Mouse (Mus musculus) lung, postnatal 36 days (tissue): ENCODE measurements around the gene Rnasek.

Experiments used
- DNase-seq: peaks from one replicate; pipeline ENCODE4 v3.0.0; 2022; ENCODE audit warnings: mixed read lengths

The Rnasek gene

DNA sequence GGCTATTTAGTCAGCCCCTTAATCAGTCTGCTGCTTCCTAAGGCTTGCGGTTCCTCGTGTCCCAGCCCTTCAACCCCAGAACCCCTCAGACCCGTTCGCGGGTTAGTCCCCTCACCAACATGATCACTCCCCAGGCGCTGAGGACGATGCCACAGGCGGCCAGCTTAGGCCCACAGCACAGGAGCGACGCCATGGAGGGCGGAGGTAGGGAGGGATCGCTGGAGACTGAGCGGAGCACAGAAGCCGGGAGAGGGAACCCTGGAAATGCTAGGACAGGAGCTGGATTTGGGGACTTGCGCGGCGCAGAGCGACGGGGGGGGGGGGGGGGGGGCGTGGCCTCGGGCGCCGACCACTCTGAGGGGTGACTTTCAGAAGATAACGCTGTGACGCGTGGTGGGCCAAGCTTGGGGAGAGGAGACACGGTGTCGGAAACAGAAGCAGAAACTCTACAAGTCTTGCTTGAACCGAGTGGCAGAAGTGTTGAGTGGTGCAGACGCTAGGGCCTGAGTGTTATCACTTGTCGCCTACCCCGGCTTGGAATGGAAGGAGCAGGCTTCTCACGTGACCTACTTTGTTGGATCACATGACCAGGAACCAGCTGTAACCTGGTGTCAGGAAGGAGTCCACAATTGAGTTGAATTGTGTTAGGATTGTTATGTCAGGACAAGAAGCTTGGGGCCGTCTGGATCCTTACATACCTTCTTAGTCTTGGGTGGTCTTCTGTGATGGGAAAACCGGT is at the start of gene Rnasek, which contains the start of gene Gm21988:
Rnasek (minus strand) TSS at position 302 of the 739 bp plus-strand sequence.
Gm21988 (minus strand) TSS at position 290 of the 739 bp plus-strand sequence.
- peak; percentile 93 for DNase-seq

GRCm38 (mm10) chr11:70289236-70289635 is 49.6 kb upstream of the Rnasek start:
- DNase-seq, result no peak

- DNase-seq, result no peak
Measured at GRCm38 (mm10) chr11:70288102-70288501, 48.5 kb upstream of the Rnasek start.

DNA sequence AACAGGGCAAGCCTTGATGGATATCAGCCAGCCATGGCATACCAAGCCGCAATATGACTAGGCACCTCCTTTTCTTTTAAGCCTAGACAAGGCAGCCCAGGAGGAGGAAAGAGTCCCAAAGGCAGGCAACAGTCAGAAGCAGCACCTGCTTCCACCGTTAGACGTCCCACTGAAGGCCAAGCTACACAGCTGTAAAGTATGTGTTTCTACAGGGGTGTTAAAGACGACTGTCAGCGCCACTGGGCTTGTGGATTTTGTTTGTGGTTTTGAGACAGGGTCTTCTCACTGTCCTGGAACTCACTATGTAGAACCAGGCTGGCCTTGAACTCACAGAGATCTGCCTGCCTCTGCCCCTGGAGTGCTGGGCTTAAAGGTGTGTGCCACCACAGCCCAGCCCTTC is 46.0 kb upstream of the Rnasek start:
- DNase-seq, result no peak

DNA sequence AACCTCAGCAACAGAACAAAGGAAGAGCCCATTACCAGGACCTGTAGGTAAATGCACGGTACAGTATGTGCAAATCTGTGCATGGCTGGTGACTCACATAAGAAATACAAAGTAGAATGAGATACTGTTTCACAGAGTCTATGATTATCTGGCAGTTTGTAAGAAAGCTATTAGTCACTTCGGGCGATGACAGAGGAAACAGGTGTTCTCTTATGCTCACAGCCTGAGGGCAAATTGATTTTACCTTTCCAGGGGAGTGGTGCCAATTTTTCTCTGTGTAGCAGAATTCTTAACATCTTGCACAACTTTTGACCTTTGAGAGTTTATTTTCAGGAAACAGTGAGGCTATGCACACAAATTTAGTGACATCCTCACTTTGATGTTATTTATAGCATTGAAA is 45.1 kb upstream of the Rnasek start:
- no peak for DNase-seq

DNA sequence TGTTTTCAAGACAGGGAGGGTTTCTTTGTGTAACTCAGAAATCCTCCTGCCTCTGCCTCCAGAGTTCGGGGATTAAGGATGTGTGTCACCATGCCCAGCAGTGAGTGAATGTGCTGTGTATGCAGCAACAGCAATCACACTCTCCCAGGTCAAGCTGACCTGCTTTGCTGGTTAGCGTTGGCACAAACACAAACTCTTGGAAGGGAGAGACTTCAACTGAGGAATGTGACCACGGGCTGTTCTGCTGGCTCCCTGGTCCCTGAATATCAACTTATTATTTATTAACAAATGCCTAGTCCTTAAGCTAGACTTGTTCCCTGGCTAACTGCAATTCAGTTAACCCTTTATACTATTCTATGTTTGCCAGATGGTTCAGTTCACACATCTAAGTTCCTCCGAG is 44.0 kb upstream of the Rnasek start:
- no peak for DNase-seq

- DNase-seq, result peak; percentile 85
Measured at GRCm38 (mm10) chr11:70280441-70280840, 40.8 kb upstream of the Rnasek start.

GRCm38 (mm10) chr11:70278961-70279360 is 39.3 kb upstream of the Rnasek start:
- DNase-seq, result no peak

- no peak for DNase-seq
Measured at GRCm38 (mm10) chr11:70271641-70272040, 32.0 kb upstream of the Rnasek start.

DNA sequence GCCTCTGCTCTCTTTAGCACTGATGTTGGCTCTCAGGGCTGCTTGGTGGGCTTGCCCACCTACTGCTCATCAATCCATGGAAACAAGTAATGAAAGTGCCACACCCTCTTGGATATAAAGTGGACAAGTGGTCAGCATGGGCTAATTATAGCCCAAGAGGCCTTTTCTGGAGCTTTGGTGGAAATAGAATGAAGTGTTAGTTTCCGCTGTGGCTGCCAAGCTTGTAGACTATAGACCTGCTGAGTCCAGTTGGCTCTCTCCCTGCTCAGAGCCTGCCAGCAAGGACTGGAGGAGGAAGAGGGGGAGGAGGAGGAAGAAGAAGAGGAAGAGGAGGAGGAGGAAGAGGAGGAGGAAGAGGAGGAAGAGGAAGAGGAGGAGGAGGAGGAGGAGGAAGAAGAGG is 26.8 kb upstream of the Rnasek start:
- DNase-seq, result peak; percentile 50

DNA sequence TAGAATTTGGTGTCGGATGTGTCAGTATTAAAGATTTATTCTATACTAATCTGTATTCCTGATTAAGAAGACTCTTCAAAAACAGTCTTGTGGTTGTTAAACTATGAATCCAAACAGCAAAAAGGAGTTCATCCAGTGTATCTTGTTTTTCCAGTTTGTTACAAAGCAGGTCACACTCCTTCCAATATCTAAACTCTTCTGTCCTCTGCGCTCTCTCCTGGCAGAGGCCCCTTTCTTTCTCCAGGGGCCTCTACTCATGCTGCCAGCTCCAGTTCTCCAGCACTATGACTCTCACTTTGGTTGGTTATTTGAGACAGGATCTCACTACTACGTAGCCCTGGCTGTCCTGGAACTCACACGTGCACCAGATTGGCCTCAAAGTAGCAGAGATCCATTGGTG is 26.2 kb upstream of the Rnasek start:
- DNase-seq, result no peak

- no peak for DNase-seq
Measured at GRCm38 (mm10) chr11:70265252-70265651, 25.6 kb upstream of the Rnasek start.

DNA sequence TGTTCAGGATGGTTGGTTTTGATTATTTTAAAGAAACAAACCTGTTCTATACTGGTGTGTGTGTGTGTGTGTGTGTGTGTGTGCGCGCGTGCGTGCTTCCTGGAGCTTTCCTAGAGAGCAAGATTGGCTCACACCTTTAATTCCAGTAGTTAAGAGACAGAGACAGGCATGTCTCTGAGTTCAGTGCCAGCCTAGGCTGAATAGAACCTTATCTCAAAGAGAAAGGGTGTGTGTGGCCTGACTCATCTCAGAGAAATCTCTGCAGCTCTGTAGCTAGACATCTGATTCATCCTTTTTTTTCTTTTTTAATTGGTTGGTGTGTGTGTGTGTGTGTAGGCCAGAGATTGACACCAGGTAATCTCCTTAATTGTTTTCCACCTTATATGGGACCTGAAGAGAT is 19.4 kb upstream of the Rnasek start:
- DNase-seq, result no peak

- DNase-seq, result peak; percentile 66
Measured at GRCm38 (mm10) chr11:70254931-70255531, 15.4 kb upstream of the Rnasek start, which contains the start of gene Alox12. Gene Alox12, minus strand, starts transcription at chr11:70255353.

GRCm38 (mm10) chr11:70254337-70254736 is 14.7 kb upstream of the Rnasek start:
- DNase-seq, result no peak

GRCm38 (mm10) chr11:70251853-70252252 is 12.2 kb upstream of the Rnasek start:
- DNase-seq, result no peak

DNA sequence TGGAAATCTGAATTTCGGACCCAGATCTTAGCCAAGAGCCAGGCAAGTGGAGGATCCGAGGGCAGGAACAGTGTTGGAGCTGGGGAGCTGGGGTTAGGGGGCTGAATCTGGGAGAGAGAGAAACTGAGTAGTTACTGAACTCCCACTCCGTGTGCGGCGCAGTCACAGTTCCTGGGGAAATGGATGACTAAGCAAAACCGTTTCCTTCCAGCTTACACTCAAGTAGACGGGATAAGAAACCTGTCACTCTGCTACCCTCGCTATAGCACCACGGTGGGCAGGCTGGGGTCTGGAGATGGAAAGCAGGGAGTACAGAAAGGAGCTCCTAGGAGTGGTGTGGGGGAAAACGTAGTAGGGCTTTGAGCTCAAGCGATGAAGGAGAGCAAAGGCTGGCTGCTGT is 10.5 kb upstream of the Rnasek start:
- DNase-seq, result no peak

- DNase-seq, result peak; percentile 87
Measured at GRCm38 (mm10) chr11:70247136-70247845, 7.6 kb upstream of the Rnasek start.

DNA sequence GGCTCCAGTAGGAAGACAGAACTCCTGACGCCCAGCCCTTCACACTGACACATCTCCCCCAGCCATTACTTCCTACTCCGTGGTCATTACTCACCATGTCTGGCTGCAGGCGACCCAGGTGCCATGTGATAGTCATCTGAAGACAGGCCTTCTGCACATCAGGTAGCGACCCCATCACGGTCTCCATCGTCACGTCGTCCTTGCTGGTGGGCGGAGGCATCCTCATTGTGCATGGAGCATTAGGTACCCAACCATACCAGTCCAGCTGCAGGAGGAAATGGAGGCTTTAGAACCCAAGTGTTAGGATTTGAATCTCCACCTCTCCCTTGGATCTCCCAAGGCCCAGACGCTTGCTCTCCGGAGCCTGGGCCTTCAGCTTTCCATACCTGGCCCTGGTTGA is 2.9 kb upstream of the Rnasek start:
- DNase-seq, result no peak

- DNase-seq, result no peak
Measured at GRCm38 (mm10) chr11:70238591-70239440, 826 bp downstream of the Rnasek start.

DNA sequence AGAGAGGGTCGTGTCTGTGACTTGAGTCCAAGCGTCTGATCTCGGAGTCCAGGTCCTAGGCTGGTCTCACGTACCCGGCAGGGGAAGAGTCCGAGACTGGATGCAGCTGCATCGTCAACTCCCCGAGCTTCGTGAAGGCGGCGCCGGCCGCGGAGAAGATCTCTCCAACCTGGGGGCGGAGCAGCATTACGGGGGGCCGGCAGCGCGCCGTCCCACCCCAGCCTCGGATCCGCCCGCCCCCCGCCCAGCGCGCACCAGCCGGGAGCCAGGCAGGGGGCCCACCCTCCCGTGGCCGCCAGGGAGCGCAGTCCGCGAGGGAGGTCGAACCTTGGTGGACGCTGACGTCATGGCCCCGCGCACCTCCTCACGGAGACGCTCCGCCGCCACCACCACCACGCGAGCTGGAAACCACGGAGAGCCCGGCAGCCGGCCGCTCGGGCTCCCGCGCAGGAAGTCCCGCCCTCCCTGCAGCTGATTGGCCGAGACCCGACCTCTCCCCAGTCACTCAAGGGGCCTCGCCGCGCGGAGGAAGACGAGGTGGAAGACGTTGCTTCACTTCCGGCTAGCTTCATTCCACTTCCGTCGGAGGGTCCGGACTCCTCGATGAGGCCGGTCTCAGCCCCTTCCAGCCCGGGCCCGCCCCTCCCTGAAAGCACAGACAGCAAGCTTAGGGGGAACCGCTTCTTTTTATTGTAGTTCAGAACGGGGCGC is 2.0 kb downstream of the Rnasek start, which contains the start of gene 0610010K14Rik:
0610010K14Rik (minus strand) TSS at position 458 of the 711 bp plus-strand sequence.
- DNase-seq, result peak; percentile 97

- no peak for DNase-seq
Measured at GRCm38 (mm10) chr11:70236717-70237116, 2.9 kb downstream of the Rnasek start.
